Mouse (Mus musculus): ENCODE results near the gene Tmprss13. TPM values are rescaled to one million over a fixed set of nuclear protein-coding genes. Genes with fewer than 3 reads are reported as not detected.

Tmprss13 gene
- total and polyA plus RNA-seq, 2 experiments = not detected

- no peaks in the 10 kb centered on the region for H3K79me2 ChIP-seq (ENCODE audit: control insufficient read depth, insufficient read depth, low read length)
- H3K27me3 ChIP-seq (ENCODE audit: control insufficient read depth, insufficient read depth, low read length) = no peaks in the 10 kb centered on the region
- TF ChIP-seq POLR2A (IDR thresholded peaks at IDR 0.05; ENCODE audit: extremely low read depth, insufficient read depth, low read length) (no peak), CTCF (IDR thresholded peaks at IDR 0.05; ENCODE audit: low read depth, low read length) (no peak)
- H3K27ac ChIP-seq (replicated peaks; ENCODE audit: insufficient read depth, low read depth, low read length) = no peak overlapping the region
- DNase-seq (ENCODE audit: extremely low read depth, low read depth, low spot score) = no peak
- WGBS = 86% methylated on average over 5 of the region's 5 CpGs
- no peak overlapping the region for H3K4me3 ChIP-seq (ENCODE audit: insufficient read depth, low read depth, low read length)
- H3K4me1 ChIP-seq (ENCODE audit: control insufficient read depth, insufficient read depth, low read length) = no peaks in the 10 kb centered on the region
- no peaks in the 10 kb centered on the region for H3K36me3 ChIP-seq (ENCODE audit: control insufficient read depth, insufficient read depth, low read length)
- no peak overlapping the region for H3K9ac ChIP-seq (ENCODE audit: low read depth, low read length)
These were observed 36.4 kb upstream of the Tmprss13 start for GRCm38 (mm10) chr9:45282466-45282865.

- no peak for TF ChIP-seq POLR2A (IDR thresholded peaks at IDR 0.05; ENCODE audit: extremely low read depth, insufficient read depth, low read length)
- TF ChIP-seq CTCF (IDR thresholded peaks at IDR 0.05; ENCODE audit: low read depth, low read length) = no peak
- no peak overlapping the region for H3K9ac ChIP-seq (ENCODE audit: low read depth, low read length)
- H3K36me3 ChIP-seq (ENCODE audit: control insufficient read depth, insufficient read depth, low read length) = no peaks in the 10 kb centered on the region
- H3K4me3 ChIP-seq (ENCODE audit: insufficient read depth, low read depth, low read length) = no peak overlapping the region
- no peak overlapping the region for H3K27ac ChIP-seq (replicated peaks; ENCODE audit: insufficient read depth, low read depth, low read length)
- no peaks in the 10 kb centered on the region for H3K79me2 ChIP-seq (ENCODE audit: control insufficient read depth, insufficient read depth, low read length)
- DNase-seq (ENCODE audit: extremely low read depth, low read depth, low spot score) = no peak
- H3K4me1 ChIP-seq (ENCODE audit: control insufficient read depth, insufficient read depth, low read length) = peaks cover 7% of the 10 kb centered on the region
- no peaks in the 10 kb centered on the region for H3K27me3 ChIP-seq (ENCODE audit: control insufficient read depth, insufficient read depth, low read length)
- WGBS = 92% methylated on average over 11 of the region's 11 CpGs
These were observed 27.3 kb upstream of the Tmprss13 start for GRCm38 (mm10) chr9:45291481-45292168.

- no peak overlapping the region for H3K9ac ChIP-seq (ENCODE audit: low read depth, low read length)
- peaks cover 5% of the 10 kb centered on the region; the same call in 1 of the 2 replicates for H3K4me1 ChIP-seq (ENCODE audit: control insufficient read depth, insufficient read depth, low read length)
- TF ChIP-seq POLR2A (IDR thresholded peaks at IDR 0.05; ENCODE audit: extremely low read depth, insufficient read depth, low read length) = no peak
- TF ChIP-seq CTCF (IDR thresholded peaks at IDR 0.05; ENCODE audit: low read depth, low read length) = no peak
- no peak overlapping the region for H3K4me3 ChIP-seq (ENCODE audit: insufficient read depth, low read depth, low read length)
- H3K27me3 ChIP-seq (ENCODE audit: control insufficient read depth, insufficient read depth, low read length) = no peaks in the 10 kb centered on the region
- DNase-seq (ENCODE audit: extremely low read depth, low read depth, low spot score) = peak; percentile 76
- no peaks in the 10 kb centered on the region for H3K36me3 ChIP-seq (ENCODE audit: control insufficient read depth, insufficient read depth, low read length)
- H3K79me2 ChIP-seq (ENCODE audit: control insufficient read depth, insufficient read depth, low read length) = no peaks in the 10 kb centered on the region
- WGBS = 31% methylated on average over 10 of the region's 10 CpGs
- H3K27ac ChIP-seq (replicated peaks; ENCODE audit: insufficient read depth, low read depth, low read length) = no peak overlapping the region
These were observed 24.5 kb upstream of the Tmprss13 start for GRCm38 (mm10) chr9:45294210-45295011.

GRCm38 (mm10) chr9:45299231-45300006 lies 19.5 kb upstream of the Tmprss13 start:
- 85% methylated on average over 11 of the region's 11 CpGs for WGBS
- TF ChIP-seq POLR2A (IDR thresholded peaks at IDR 0.05; ENCODE audit: extremely low read depth, insufficient read depth, low read length) = no peak
- peak; percentile 84 for TF ChIP-seq CTCF (IDR thresholded peaks at IDR 0.05; ENCODE audit: low read depth, low read length)
- Histone ChIP-seq H3K36me3 (ENCODE audit: control insufficient read depth, insufficient read depth, low read length) (no peaks in the 10 kb centered on the region), H3K27ac (replicated peaks; ENCODE audit: insufficient read depth, low read depth, low read length) (no peak overlapping the region), H3K9ac (ENCODE audit: low read depth, low read length) (no peak overlapping the region), H3K27me3 (ENCODE audit: control insufficient read depth, insufficient read depth, low read length) (no peaks in the 10 kb centered on the region), H3K4me3 (ENCODE audit: insufficient read depth, low read depth, low read length) (no peak overlapping the region), H3K4me1 (ENCODE audit: control insufficient read depth, insufficient read depth, low read length) (peaks cover 7% of the 10 kb centered on the region; the same call in 1 of the 2 replicates), H3K79me2 (ENCODE audit: control insufficient read depth, insufficient read depth, low read length) (no peaks in the 10 kb centered on the region)
- DNase-seq (ENCODE audit: extremely low read depth, low read depth, low spot score) = peak; percentile 26

- H3K4me1 ChIP-seq (ENCODE audit: control insufficient read depth, insufficient read depth, low read length) = peaks cover 5% of the 10 kb centered on the region; the same call in 1 of the 2 replicates
- H3K27ac ChIP-seq (replicated peaks; ENCODE audit: insufficient read depth, low read depth, low read length) = no peak overlapping the region
These were observed 18.3 kb upstream of the Tmprss13 start for GRCm38 (mm10) chr9:45300422-45301104.

More at GRCm38 (mm10) chr9:45300422-45301104, 18.3 kb upstream of the Tmprss13 start:
- peak; percentile 70 for DNase-seq (ENCODE audit: extremely low read depth, low read depth, low spot score)
- Histone ChIP-seq H3K9ac (ENCODE audit: low read depth, low read length) (no peak overlapping the region), H3K4me3 (ENCODE audit: insufficient read depth, low read depth, low read length) (0 out of 2 replicates have a peak overlapping the region, but pooled peaks have one; percentile 4), H3K79me2 (ENCODE audit: control insufficient read depth, insufficient read depth, low read length) (no peaks in the 10 kb centered on the region), H3K27me3 (ENCODE audit: control insufficient read depth, insufficient read depth, low read length) (no peaks in the 10 kb centered on the region), H3K36me3 (ENCODE audit: control insufficient read depth, insufficient read depth, low read length) (no peaks in the 10 kb centered on the region)
- WGBS = 15% methylated on average over 20 of the region's 20 CpGs
- TF ChIP-seq CTCF (IDR thresholded peaks at IDR 0.05; ENCODE audit: low read depth, low read length) (peak; percentile 90), POLR2A (IDR thresholded peaks at IDR 0.05; ENCODE audit: extremely low read depth, insufficient read depth, low read length) (no peak)

All from liver, adult 2 months (tissue).